Mouse (Mus musculus) midbrain, embryonic 11.5 days (tissue): ENCODE measurements around the gene Tubb2a. TPM values are rescaled to one million over a fixed set of nuclear protein-coding genes. Genes with fewer than 3 reads are reported as not detected.
A peak's percentile ranks its signal among the peaks of the same experiment; 100 is the strongest.
"Not testable (repeated sequence)": the region's sequence is repeated elsewhere in the genome, so short reads cannot be mapped to it uniquely, and the experiment has no call there.

ENCODE experiments used
- ATAC-seq: fragments of 200-750 bp; cut with Nextera tagmentation; 2 replicates; pipeline ENCODE4 v1.8.0; 2017; ENCODE audit warnings: moderate TSS enrichment, moderate library complexity; ENCODE audit not compliant: low FRiP score
- DNase-seq: peaks from one replicate; pipeline ENCODE4 v3.0.0; 2015; ENCODE audit warnings: low spot score; ENCODE audit errors: missing footprints
- H3K27ac ChIP-seq: fragments of 300-500 bp; sonication (generic); 2 replicates; pipeline ENCODE4 v1.5.1; 2014; ENCODE audit warnings: low read depth, low read length
- H3K27me3 ChIP-seq: fragments of 300-500 bp; sonication (generic); 2 replicates; pipeline ENCODE4 v1.6.1; 2014; ENCODE audit warnings: mild to moderate bottlenecking, low read length, moderate library complexity, mixed read lengths; ENCODE audit not compliant: control insufficient read depth, insufficient read depth
- H3K36me3 ChIP-seq: fragments of 300-500 bp; sonication (generic); 2 replicates; pipeline ENCODE4 v1.6.1; 2014; ENCODE audit warnings: mild to moderate bottlenecking, low read length, moderate library complexity, mixed read lengths; ENCODE audit not compliant: control insufficient read depth, insufficient read depth
- H3K4me1 ChIP-seq: fragments of 300-500 bp; sonication (generic); 2 replicates; pipeline ENCODE4 v1.6.1; 2014; ENCODE audit warnings: low read length; ENCODE audit not compliant: control insufficient read depth, insufficient read depth
- H3K4me2 ChIP-seq: fragments of 300-500 bp; sonication (generic); 2 replicates; pipeline ENCODE4 v1.6.1; 2014; ENCODE audit warnings: mild to moderate bottlenecking, moderate library complexity
- H3K4me3 ChIP-seq: fragments of 300-500 bp; sonication (generic); 2 replicates; pipeline ENCODE4 v1.5.1; 2014; ENCODE audit warnings: low read depth, low read length
- H3K9ac ChIP-seq: fragments of 300-500 bp; sonication (generic); 2 replicates; pipeline ENCODE4 v1.6.1; 2014; ENCODE audit warnings: low read length
- H3K9me3 ChIP-seq: fragments of 300-500 bp; sonication (generic); 2 replicates; pipeline ENCODE4 v1.6.1; 2016; ENCODE audit warnings: low read length; ENCODE audit not compliant: control insufficient read depth
- WGBS: fragments of 180-500 bp; shearing (Covaris S2); extraction: QIAGEN DNeasy Blood & Tissue Kit; methylation state at CpG from one replicate; pipeline ENCODE4 v1.1.7; 2014; 5-methylcytosine and 5-hydroxymethylcytosine counted together
- polyA plus RNA-seq: library from polyadenylated mRNA; unstranded; fragments of >200 nt; fragmentation: Nextera tagmentation; extraction: Ambion mirVana; gene quantifications from 2 replicates; pipeline ENCODE4 v1.2.1, GENCODE M21; 2014

Gene Tubb2a
- polyA plus RNA-seq, 1 experiment from 2014 or later, result 417 TPM

GRCm38 (mm10) chr13:34084026-34084750, 6.4 kb upstream of the Tubb2a start:
- Histone ChIP-seq H3K4me3 (no peak overlapping the region), H3K36me3 (no peaks in the 10 kb centered on the region), H3K9ac (no peak overlapping the region), H3K27me3 (no peaks in the 10 kb centered on the region), H3K27ac (no peak overlapping the region), H3K9me3 (no peaks in the 10 kb centered on the region), H3K4me1 (peaks cover 18% of the 10 kb centered on the region), H3K4me2 (no peak overlapping the region)
- WGBS, result 80% methylated on average over 9 of the region's 9 CpGs
- ATAC-seq (no peak), DNase-seq (no peak)

- H3K27me3 ChIP-seq, result no peaks in the 10 kb centered on the region
- peaks cover 6% of the 10 kb centered on the region for H3K4me1 ChIP-seq
- no peak overlapping the region for H3K4me3 ChIP-seq
- H3K36me3 ChIP-seq, result no peaks in the 10 kb centered on the region
- H3K9ac ChIP-seq, result no peak overlapping the region
- H3K9me3 ChIP-seq, result no peaks in the 10 kb centered on the region
- no peak for ATAC-seq
- H3K4me2 ChIP-seq, result no peak overlapping the region
- H3K27ac ChIP-seq, result no peak overlapping the region
- DNase-seq, result peak; percentile 75
- WGBS, result 72% methylated on average over 4 of the region's 4 CpGs
These were observed 4.1 kb upstream of the Tubb2a start for GRCm38 (mm10) chr13:34081926-34082325.

GRCm38 (mm10) chr13:34079801-34080200, 2.0 kb upstream of the Tubb2a start:
- H3K4me1 ChIP-seq, result peaks cover 18% of the 10 kb centered on the region
- ATAC-seq, result no peak
- WGBS, result 86% methylated on average over 3 of the region's 3 CpGs
- DNase-seq, result no peak
- H3K4me3 ChIP-seq, result no peak overlapping the region
- H3K36me3 ChIP-seq, result no peaks in the 10 kb centered on the region
- H3K27me3 ChIP-seq, result no peaks in the 10 kb centered on the region
- no peak overlapping the region for H3K9ac ChIP-seq
- no peak overlapping the region for H3K27ac ChIP-seq
- H3K9me3 ChIP-seq, result no peaks in the 10 kb centered on the region
- H3K4me2 ChIP-seq, result no peak overlapping the region

GRCm38 (mm10) chr13:34078500-34079280, 883 bp upstream of the Tubb2a start:
- no peaks in the 10 kb centered on the region for H3K27me3 ChIP-seq
- H3K9me3 ChIP-seq, result no peaks in the 10 kb centered on the region
- H3K27ac ChIP-seq, result no peak overlapping the region
- H3K4me3 ChIP-seq, result peak overlapping the region; percentile 64; the same call in 1 of the 2 replicates
- H3K36me3 ChIP-seq, result no peaks in the 10 kb centered on the region
- 45% methylated on average over 16 of the region's 16 CpGs for WGBS
- H3K4me1 ChIP-seq, result peaks cover 18% of the 10 kb centered on the region
- peak overlapping the region; percentile 95 for H3K4me2 ChIP-seq
- DNase-seq (peak; percentile 89), ATAC-seq (peak; percentile 23)
- H3K9ac ChIP-seq, result peak overlapping the region; percentile 85

GRCm38 (mm10) chr13:34076561-34077491, 981 bp downstream of the Tubb2a start:
- peak overlapping the region; percentile 85 for H3K9ac ChIP-seq
- peak overlapping the region; percentile 95 for H3K4me2 ChIP-seq
- H3K36me3 ChIP-seq, result no peaks in the 10 kb centered on the region
- 45% methylated on average over 20 of the region's 20 CpGs for WGBS
- peak overlapping the region; percentile 64 for H3K4me3 ChIP-seq
- DNase-seq (peak; percentile 93), ATAC-seq (peak; percentile 56)
- peaks cover 25% of the 10 kb centered on the region for H3K4me1 ChIP-seq
- no peaks in the 10 kb centered on the region for H3K27me3 ChIP-seq
- H3K27ac ChIP-seq, result peak overlapping the region; percentile 68
- no peaks in the 10 kb centered on the region for H3K9me3 ChIP-seq

- H3K27ac ChIP-seq, H3K9ac ChIP-seq, H3K36me3 ChIP-seq, H3K9me3 ChIP-seq, ATAC-seq, H3K27me3 ChIP-seq: not testable (repeated sequence)
- WGBS, result 64% methylated on average over 6 of the region's 6 CpGs
- Histone ChIP-seq H3K4me2 (peak overlapping the region; percentile 95), H3K4me3 (peak overlapping the region; percentile 64; the same call in 1 of the 2 replicates), H3K4me1 (peaks cover 25% of the 10 kb centered on the region)
- DNase-seq, result peak; percentile 87
These were observed 1.9 kb downstream of the Tubb2a start for GRCm38 (mm10) chr13:34075893-34076292.

GRCm38 (mm10) chr13:34074441-34074840, 3.4 kb downstream of the Tubb2a start:
- not testable (repeated sequence) for ATAC-seq, H3K4me2 ChIP-seq, H3K4me3 ChIP-seq, H3K9ac ChIP-seq, H3K27me3 ChIP-seq, H3K36me3 ChIP-seq, H3K27ac ChIP-seq, DNase-seq, H3K9me3 ChIP-seq
- H3K4me1 ChIP-seq, result peaks cover 30% of the 10 kb centered on the region
- 94% methylated on average over 11 of the region's 17 CpGs for WGBS

- Histone ChIP-seq H3K4me1 (peaks cover 27% of the 10 kb centered on the region), H3K36me3 (no peaks in the 10 kb centered on the region), H3K4me2 (no peak overlapping the region), H3K9me3 (no peaks in the 10 kb centered on the region), H3K4me3 (no peak overlapping the region), H3K9ac (no peak overlapping the region), H3K27me3 (no peaks in the 10 kb centered on the region), H3K27ac (no peak overlapping the region)
- peak; percentile 34; the same call in 1 of the 2 replicates for ATAC-seq
- DNase-seq, result no peak
- WGBS, result 42% methylated on average over 3 of the region's 3 CpGs
These were observed 5.0 kb downstream of the Tubb2a start for GRCm38 (mm10) chr13:34072847-34073246.
